Mouse (Mus musculus): Measurements from ENCODE around the gene Haspin. TPM values are rescaled to one million over a fixed set of nuclear protein-coding genes. Genes with fewer than 3 reads are reported as not detected.

The Haspin gene
- polyA plus RNA-seq, 1 experiment from 2014 or later: 11.8 TPM

- H3K36me3 ChIP-seq (replicated peaks): peaks cover 10% of the 10 kb centered on the region
- no peak overlapping the region for H3K27ac ChIP-seq (replicated peaks)
- ATAC-seq (ENCODE audit: insufficient read depth): no peak
- WGBS (ENCODE audit: insufficient replicate concordance): 68% methylated on average over 6 of the region's 6 CpGs
- H3K4me1 ChIP-seq (replicated peaks): peaks cover 4% of the 10 kb centered on the region; the same call in 1 of the 2 replicates
- no peak overlapping the region for H3K4me2 ChIP-seq
- H3K4me3 ChIP-seq (replicated peaks): no peak overlapping the region
- H3K9me3 ChIP-seq (replicated peaks): no peaks in the 10 kb centered on the region
- H3K27me3 ChIP-seq: no peaks in the 10 kb centered on the region
- H3K9ac ChIP-seq: no peak overlapping the region
Measured at GRCm38 (mm10) chr11:73168576-73168975, 30.5 kb upstream of the Haspin start.

GRCm38 (mm10) chr11:73168071-73168470, 30.0 kb upstream of the Haspin start:
- no peak for ATAC-seq (ENCODE audit: insufficient read depth)
- Histone ChIP-seq H3K4me1 (replicated peaks) (peaks cover 4% of the 10 kb centered on the region; the same call in 1 of the 2 replicates), H3K27ac (replicated peaks) (no peak overlapping the region), H3K36me3 (replicated peaks) (peaks cover 5% of the 10 kb centered on the region), H3K4me2 (no peak overlapping the region), H3K9me3 (replicated peaks) (no peaks in the 10 kb centered on the region), H3K27me3 (no peaks in the 10 kb centered on the region), H3K4me3 (replicated peaks) (no peak overlapping the region), H3K9ac (no peak overlapping the region)
- WGBS (ENCODE audit: insufficient replicate concordance): 78% methylated on average over 8 of the region's 8 CpGs

GRCm38 (mm10) chr11:73162284-73162683, 24.2 kb upstream of the Haspin start:
- H3K36me3 ChIP-seq (replicated peaks): no peaks in the 10 kb centered on the region
- no peak overlapping the region for H3K27ac ChIP-seq (replicated peaks)
- H3K4me1 ChIP-seq (replicated peaks): no peaks in the 10 kb centered on the region
- H3K9me3 ChIP-seq (replicated peaks): no peaks in the 10 kb centered on the region
- H3K9ac ChIP-seq: no peak overlapping the region
- 16% methylated on average over 5 of the region's 5 CpGs for WGBS (ENCODE audit: insufficient replicate concordance)
- H3K27me3 ChIP-seq: peaks cover 36% of the 10 kb centered on the region
- no peak overlapping the region for H3K4me3 ChIP-seq (replicated peaks)
- ATAC-seq (ENCODE audit: insufficient read depth): no peak
- H3K4me2 ChIP-seq: no peak overlapping the region

- H3K4me2 ChIP-seq: no peak overlapping the region
- ATAC-seq (ENCODE audit: insufficient read depth): no peak
- WGBS (ENCODE audit: insufficient replicate concordance): 71% methylated on average over 4 of the region's 4 CpGs
Measured at GRCm38 (mm10) chr11:73161616-73162015, 23.5 kb upstream of the Haspin start.

GRCm38 (mm10) chr11:73160811-73161200, 22.7 kb upstream of the Haspin start:
- no peak for ATAC-seq (ENCODE audit: insufficient read depth)
- WGBS (ENCODE audit: insufficient replicate concordance): 35% methylated on average over 6 of the region's 6 CpGs
- no peak overlapping the region for H3K27ac ChIP-seq (replicated peaks)
- H3K4me1 ChIP-seq (replicated peaks): no peaks in the 10 kb centered on the region
- H3K9me3 ChIP-seq (replicated peaks): no peaks in the 10 kb centered on the region
- H3K27me3 ChIP-seq: peaks cover 36% of the 10 kb centered on the region
- H3K4me3 ChIP-seq (replicated peaks): peak overlapping the region; percentile 39; the same call in 1 of the 2 replicates
- H3K36me3 ChIP-seq (replicated peaks): no peaks in the 10 kb centered on the region
- H3K4me2 ChIP-seq: peak overlapping the region; percentile 64
- no peak overlapping the region for H3K9ac ChIP-seq

More at GRCm38 (mm10) chr11:73161616-73162015, 23.5 kb upstream of the Haspin start:
- no peak overlapping the region for H3K27ac ChIP-seq (replicated peaks)
- no peak overlapping the region for H3K9ac ChIP-seq
- no peaks in the 10 kb centered on the region for H3K4me1 ChIP-seq (replicated peaks)
- H3K9me3 ChIP-seq (replicated peaks): no peaks in the 10 kb centered on the region
- H3K36me3 ChIP-seq (replicated peaks): no peaks in the 10 kb centered on the region
- peaks cover 36% of the 10 kb centered on the region for H3K27me3 ChIP-seq
- H3K4me3 ChIP-seq (replicated peaks): no peak overlapping the region

GRCm38 (mm10) chr11:73159957-73160810, 22.1 kb upstream of the Haspin start, which contains the start of gene P2rx5:
Gene P2rx5 (plus strand): TSS chr11:73160421.
- Histone ChIP-seq H3K36me3 (replicated peaks) (no peaks in the 10 kb centered on the region), H3K27ac (replicated peaks) (no peak within 1 kb of the TSS), H3K9me3 (replicated peaks) (no peaks in the 10 kb centered on the region), H3K4me1 (replicated peaks) (no peaks in the 10 kb centered on the region), H3K9ac (no peak within 1 kb of the TSS), H3K4me3 (replicated peaks) (peak within 1 kb of the TSS; percentile 39), H3K4me2 (peak within 1 kb of the TSS; percentile 64), H3K27me3 (peaks cover 42% of the 10 kb centered on the region)
- WGBS (ENCODE audit: insufficient replicate concordance): 3% methylated on average over 49 of the region's 49 CpGs
- ATAC-seq (ENCODE audit: insufficient read depth): peak; percentile 25; the same call in 1 of the 2 replicates

GRCm38 (mm10) chr11:73155071-73155470, 17.0 kb upstream of the Haspin start:
- no peak overlapping the region for H3K4me2 ChIP-seq
- 61% methylated on average over 6 of the region's 6 CpGs for WGBS (ENCODE audit: insufficient replicate concordance)
- H3K4me3 ChIP-seq (replicated peaks): no peak overlapping the region
- no peaks in the 10 kb centered on the region for H3K36me3 ChIP-seq (replicated peaks)
- no peak overlapping the region for H3K27ac ChIP-seq (replicated peaks)
- H3K9ac ChIP-seq: no peak overlapping the region
- H3K27me3 ChIP-seq: peaks cover 30% of the 10 kb centered on the region
- no peak for ATAC-seq (ENCODE audit: insufficient read depth)
- H3K9me3 ChIP-seq (replicated peaks): no peaks in the 10 kb centered on the region
- H3K4me1 ChIP-seq (replicated peaks): no peaks in the 10 kb centered on the region

GRCm38 (mm10) chr11:73148209-73148608, 10.1 kb upstream of the Haspin start:
- Histone ChIP-seq H3K9ac (no peak overlapping the region), H3K4me3 (replicated peaks) (no peak overlapping the region), H3K36me3 (replicated peaks) (no peaks in the 10 kb centered on the region), H3K27ac (replicated peaks) (no peak overlapping the region), H3K4me1 (replicated peaks) (no peaks in the 10 kb centered on the region), H3K4me2 (no peak overlapping the region), H3K27me3 (no peaks in the 10 kb centered on the region), H3K9me3 (replicated peaks) (no peaks in the 10 kb centered on the region)
- no peak for ATAC-seq (ENCODE audit: insufficient read depth)
- WGBS (ENCODE audit: insufficient replicate concordance): 70% methylated on average over 9 of the region's 9 CpGs

GRCm38 (mm10) chr11:73146975-73147365, 8.9 kb upstream of the Haspin start:
- 50% methylated on average over 7 of the region's 7 CpGs for WGBS (ENCODE audit: insufficient replicate concordance)
- Histone ChIP-seq H3K4me1 (replicated peaks) (no peaks in the 10 kb centered on the region), H3K9me3 (replicated peaks) (no peaks in the 10 kb centered on the region), H3K27ac (replicated peaks) (no peak overlapping the region), H3K27me3 (no peaks in the 10 kb centered on the region), H3K9ac (no peak overlapping the region), H3K4me3 (replicated peaks) (no peak overlapping the region), H3K4me2 (no peak overlapping the region), H3K36me3 (replicated peaks) (no peaks in the 10 kb centered on the region)
- ATAC-seq (ENCODE audit: insufficient read depth): no peak

- Histone ChIP-seq H3K9ac (no peak overlapping the region), H3K27ac (replicated peaks) (no peak overlapping the region), H3K4me2 (no peak overlapping the region), H3K4me1 (replicated peaks) (no peaks in the 10 kb centered on the region), H3K27me3 (no peaks in the 10 kb centered on the region), H3K9me3 (replicated peaks) (no peaks in the 10 kb centered on the region), H3K4me3 (replicated peaks) (no peak overlapping the region), H3K36me3 (replicated peaks) (no peaks in the 10 kb centered on the region)
- ATAC-seq (ENCODE audit: insufficient read depth): no peak
- WGBS (ENCODE audit: insufficient replicate concordance): 65% methylated on average over 11 of the region's 11 CpGs
Measured at GRCm38 (mm10) chr11:73146026-73146974, 8.2 kb upstream of the Haspin start.

GRCm38 (mm10) chr11:73144261-73144681, 6.2 kb upstream of the Haspin start:
- H3K4me2 ChIP-seq: no peak overlapping the region
- H3K9ac ChIP-seq: no peak overlapping the region
- ATAC-seq (ENCODE audit: insufficient read depth): no peak
- no peaks in the 10 kb centered on the region for H3K36me3 ChIP-seq (replicated peaks)
- H3K27ac ChIP-seq (replicated peaks): no peak overlapping the region
- H3K27me3 ChIP-seq: no peaks in the 10 kb centered on the region
- no peak overlapping the region for H3K4me3 ChIP-seq (replicated peaks)
- no peaks in the 10 kb centered on the region for H3K4me1 ChIP-seq (replicated peaks)
- no peaks in the 10 kb centered on the region for H3K9me3 ChIP-seq (replicated peaks)
- 32% methylated on average over 1 of the region's 1 CpGs for whole genome bisulfite sequencing (ENCODE audit: insufficient replicate concordance)
